Mouse (Mus musculus) granulocyte monocyte progenitor cell, adult 5-6 weeks (primary cell): ENCODE results near the gene Mpc2. TPM values are rescaled to one million over a fixed set of nuclear protein-coding genes. Genes with fewer than 3 reads are reported as not detected.

Experiments used
- ATAC-seq: replicated peaks from 2 replicates; pipeline ENCODE4 v1.8.0; 2016; ENCODE audit warnings: mild to moderate bottlenecking, moderate TSS enrichment, inconsistent platforms; ENCODE audit not compliant: poor library complexity, severe bottlenecking
- total RNA-seq, 2 experiments: library from RNA; stranded (forward) in 1 of 2; stranded (reverse) in 1 of 2; fragments of 200-712, 200-1000 nt in 1 of 2; fragments of >200 nt in 1 of 2; fragmentation: Nextera tagmentation in 1 of 2; gene quantifications; 2 replicates each; pipeline ENCODE4 v1.2.3; 2014 to 2017

Gene Mpc2
- total RNA-seq, 2 experiments from 2014 or later: 107 to 109 TPM

DNA sequence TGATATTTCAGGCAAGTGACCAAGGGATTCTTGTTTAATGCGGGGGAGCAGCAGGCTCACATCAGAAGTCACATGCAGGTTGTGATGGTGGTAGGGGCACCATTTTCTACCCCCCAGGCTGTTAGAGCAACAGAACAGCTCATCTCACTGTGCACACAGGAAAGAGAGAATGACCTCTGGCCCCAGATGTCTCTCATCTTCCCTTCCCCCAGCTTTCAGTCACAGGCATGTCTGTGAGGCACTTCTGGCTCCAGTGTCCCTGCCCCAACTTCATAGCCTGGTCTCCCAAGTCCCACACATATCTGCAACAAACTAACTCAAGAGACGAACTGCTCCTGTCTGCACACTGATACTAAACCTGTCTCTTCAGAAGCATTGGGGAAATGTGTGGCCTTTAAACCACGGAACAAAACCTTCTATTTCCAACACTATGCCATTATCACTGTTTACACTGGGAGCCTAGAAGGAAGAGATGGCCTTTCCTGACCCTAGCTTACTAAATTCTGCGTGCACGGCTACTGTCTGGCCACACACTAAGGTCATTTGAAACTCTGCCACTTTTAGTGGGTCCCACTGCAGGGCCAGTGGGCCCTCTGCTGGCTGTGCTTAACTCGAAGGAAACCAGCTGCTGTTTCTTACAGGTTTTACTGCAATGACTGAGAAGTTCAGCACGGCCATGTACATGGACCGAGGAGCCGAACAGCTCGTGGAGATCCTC, 43.0 kb downstream of the Mpc2 start:
- peak; percentile 59 for ATAC-seq

DNA sequence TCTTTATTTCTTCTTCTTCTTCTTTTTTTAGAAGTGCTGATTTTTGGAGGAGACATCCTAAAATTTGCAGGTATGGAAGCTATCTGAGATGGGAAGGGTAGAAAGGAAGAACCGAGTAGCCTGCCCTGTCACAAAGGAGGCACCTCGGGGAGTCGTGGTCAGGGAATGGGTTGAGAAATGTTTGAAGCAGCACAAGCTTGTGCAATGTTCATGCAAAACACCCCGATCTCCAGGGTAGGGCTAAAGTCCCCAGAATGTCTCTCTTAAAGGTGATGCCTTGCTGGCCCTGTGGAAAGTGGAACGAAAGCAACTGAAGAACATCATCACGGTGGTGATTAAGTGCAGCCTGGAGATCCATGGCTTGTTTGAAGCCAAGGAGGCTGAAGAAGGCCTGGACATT, 45.9 kb downstream of the Mpc2 start:
- ATAC-seq: peak; percentile 72

GRCm38 (mm10) chr1:165510161-165510560, 49.7 kb downstream of the Mpc2 start:
- no peak for ATAC-seq

DNA sequence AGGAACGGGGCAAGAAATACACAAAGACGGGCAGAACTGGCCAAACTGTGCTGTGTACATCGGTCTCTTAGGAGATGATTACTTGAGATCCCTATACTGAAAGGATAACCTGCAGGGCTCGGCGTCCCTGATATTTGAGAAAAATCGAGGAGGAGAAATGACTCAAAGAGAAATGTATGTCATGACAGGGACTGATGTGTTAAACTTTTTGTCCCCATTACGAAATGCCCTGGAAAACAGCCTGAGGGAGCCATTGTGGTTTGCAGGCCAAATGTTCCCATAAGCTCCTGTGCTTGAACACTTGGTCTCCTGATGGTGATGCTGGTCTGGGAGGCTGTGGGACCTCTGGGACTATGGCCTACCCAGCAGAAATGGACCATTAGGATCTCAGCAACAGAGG, 60.3 kb downstream of the Mpc2 start:
- no peak for ATAC-seq

Other genes with a start within 250 kb of the Mpc2 start
- 18.6 and 36.5 TPM in 2 replicates for gene Tiprl, start 223.6 kb upstream of the Mpc2 start, total RNA-seq (2014; fragmentation: Nextera tagmentation)
- 58.2 and 107 TPM in 2 replicates for gene Tiprl, start 223.6 kb upstream of the Mpc2 start, total RNA-seq (2017)
- 0.17 and 0.21 TPM in 2 replicates for gene Gpr161, start 164.8 kb upstream of the Mpc2 start, total RNA-seq (2014; fragmentation: Nextera tagmentation)
- gene Gpr161, start 164.8 kb upstream of the Mpc2 start, total RNA-seq (2017): 0.05 and 0.60 TPM in 2 replicates
- 5.9 and 6.6 TPM in 2 replicates for gene Dcaf6, start 162 bp upstream of the Mpc2 start, total RNA-seq (2014; fragmentation: Nextera tagmentation)
- gene Dcaf6, start 162 bp upstream of the Mpc2 start, total RNA-seq (2017): 7.8 and 8.7 TPM in 2 replicates
- 0.21 TPM in 1 of 2 replicates, not detected in the other for gene Adcy10, start 24.5 kb downstream of the Mpc2 start, total RNA-seq (2014; fragmentation: Nextera tagmentation)
- gene Adcy10, start 24.5 kb downstream of the Mpc2 start, total RNA-seq (2017): 0.93 TPM in 1 of 2 replicates, not detected in the other
- gene Mpzl1, start 173.9 kb downstream of the Mpc2 start, total RNA-seq (2014; fragmentation: Nextera tagmentation): 0.98 and 20.5 TPM in 2 replicates
- 0.41 and 0.73 TPM in 2 replicates for gene Mpzl1, start 173.9 kb downstream of the Mpc2 start, total RNA-seq (2017)
- 68.0 and 79.0 TPM in 2 replicates for gene Rcsd1, start 249.1 kb downstream of the Mpc2 start, total RNA-seq (2014; fragmentation: Nextera tagmentation)
- 99.9 and 116 TPM in 2 replicates for gene Rcsd1, start 249.1 kb downstream of the Mpc2 start, total RNA-seq (2017)